Mouse (Mus musculus) gastrocnemius, postnatal 25 days (tissue): ENCODE results near the gene Hvcn1. TPM values are rescaled to one million over a fixed set of nuclear protein-coding genes. Genes with fewer than 3 reads are reported as not detected.

Source experiments
- DNase-seq: peaks from one replicate; pipeline ENCODE4 v3.0.0; 2022
- total RNA-seq, 2 experiments: library from RNA; stranded (reverse); gene quantifications; 1 replicate in 1 of 2; 2 replicates in 1 of 2; pipeline ENCODE4 v1.2.3; 2021

Hvcn1 gene
- total RNA-seq, 2 experiments from 2014 or later: 0.67 to 1.1 TPM

DNA sequence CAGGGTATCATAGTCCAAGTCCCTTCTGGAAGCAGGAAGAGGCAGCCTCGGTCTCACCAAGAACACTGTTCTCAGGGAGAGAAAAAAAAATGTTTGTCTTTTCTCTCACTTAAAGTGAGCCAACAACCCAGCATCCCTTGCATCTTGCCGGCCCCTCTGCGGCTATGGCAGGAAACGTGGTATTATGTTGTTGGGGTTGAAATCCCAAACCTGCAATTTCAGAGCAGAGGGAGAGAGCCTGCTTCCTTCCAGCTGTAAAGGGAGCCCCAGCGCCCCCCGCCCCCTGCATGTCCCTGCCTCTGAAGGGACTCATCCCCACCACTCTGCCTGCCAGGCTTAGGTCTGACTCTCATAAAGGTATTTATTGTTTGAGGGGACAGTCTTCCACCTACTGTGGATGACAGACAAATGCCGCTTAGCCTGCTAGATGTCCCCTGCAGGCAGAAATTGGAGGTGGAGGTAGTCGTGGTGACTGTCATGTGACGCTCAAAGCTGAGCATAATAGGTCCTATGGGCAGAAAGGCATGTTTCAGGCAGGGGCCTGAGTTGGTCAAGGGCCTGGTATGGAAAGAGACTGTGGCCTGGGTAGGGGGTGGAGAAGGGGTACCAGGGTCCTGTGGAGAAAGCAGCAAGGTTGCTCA lies 28.7 kb downstream of the Hvcn1 start:
- DNase-seq: no peak

DNA sequence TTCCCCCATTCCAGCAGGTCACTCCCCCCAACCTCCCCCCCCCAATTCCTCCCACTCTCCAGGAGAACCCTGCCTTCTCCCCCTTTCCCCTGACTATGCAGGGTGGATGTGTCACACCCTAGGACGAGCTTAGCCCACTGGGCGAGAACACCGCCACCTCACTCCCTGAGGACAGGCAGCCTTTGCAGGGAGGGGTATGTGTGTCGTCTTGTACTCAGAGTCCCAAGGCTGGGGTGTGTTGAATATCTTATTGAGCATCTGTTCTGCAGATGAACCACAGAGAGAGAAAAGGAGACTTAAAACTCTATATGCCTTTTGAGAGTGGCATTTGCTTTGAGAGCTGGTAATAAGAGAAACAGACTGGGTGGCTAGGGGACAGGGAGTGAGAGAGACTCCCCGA lies 30.6 kb downstream of the Hvcn1 start:
- DNase-seq: no peak

DNA sequence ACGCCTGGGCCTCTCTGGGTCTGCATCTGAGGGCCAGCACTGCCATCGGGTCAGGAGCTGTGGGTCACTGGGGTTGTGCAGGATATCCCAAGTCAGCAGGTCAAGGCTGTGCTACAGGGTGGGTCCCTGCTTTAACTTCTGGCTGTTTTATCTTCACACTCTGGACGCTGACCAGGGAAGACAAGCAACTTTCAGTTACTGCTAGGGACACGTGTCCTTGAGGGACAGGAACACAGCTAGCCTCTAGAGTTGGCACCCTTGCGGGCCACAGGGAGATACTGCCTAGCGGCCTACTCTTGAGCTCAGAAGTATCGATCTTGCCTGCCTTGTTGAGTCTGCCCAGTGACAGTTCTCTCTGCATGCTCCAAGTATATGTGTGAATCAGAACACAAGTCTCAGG lies 33.0 kb downstream of the Hvcn1 start:
- no peak for DNase-seq

DNA sequence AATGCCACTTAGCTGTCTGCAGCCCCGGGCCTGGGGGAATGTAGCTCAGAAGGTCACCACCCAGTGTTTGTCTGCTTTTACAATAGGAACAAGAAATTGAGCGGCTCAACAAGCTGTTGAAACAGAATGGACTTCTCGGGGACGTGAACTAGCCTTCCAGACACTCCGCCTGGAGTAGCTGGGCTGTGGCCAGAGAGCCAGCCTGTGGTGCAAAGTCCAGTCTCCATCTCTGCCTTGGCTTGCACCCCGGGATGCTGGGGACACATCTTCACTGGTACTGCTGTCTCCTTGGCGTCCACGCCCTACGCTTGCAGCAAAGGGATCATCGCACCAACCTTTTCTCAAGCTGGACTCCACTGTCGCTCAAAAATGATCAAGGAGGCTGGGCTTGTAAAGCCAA lies 33.9 kb downstream of the Hvcn1 start:
- DNase-seq: no peak

DNA sequence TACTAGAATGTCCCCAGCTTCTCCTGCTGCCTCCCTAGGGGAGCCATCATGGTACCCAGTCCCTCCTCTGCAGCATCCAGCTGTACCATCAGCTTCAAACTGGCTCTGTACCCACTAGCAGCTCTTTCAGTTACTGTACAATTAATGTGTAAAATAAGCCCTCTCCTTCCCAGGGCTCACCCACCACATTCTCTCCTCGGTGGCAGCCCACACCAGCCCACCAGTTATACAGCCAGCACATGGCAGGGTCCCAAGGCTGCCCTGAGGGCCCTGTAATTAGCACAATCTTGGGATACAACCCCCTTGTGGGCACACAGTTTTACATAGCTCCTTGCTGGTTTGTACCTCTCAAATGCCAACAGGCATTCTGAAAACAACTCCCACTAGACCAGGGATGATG lies 34.4 kb downstream of the Hvcn1 start:
- no peak for DNase-seq

DNA sequence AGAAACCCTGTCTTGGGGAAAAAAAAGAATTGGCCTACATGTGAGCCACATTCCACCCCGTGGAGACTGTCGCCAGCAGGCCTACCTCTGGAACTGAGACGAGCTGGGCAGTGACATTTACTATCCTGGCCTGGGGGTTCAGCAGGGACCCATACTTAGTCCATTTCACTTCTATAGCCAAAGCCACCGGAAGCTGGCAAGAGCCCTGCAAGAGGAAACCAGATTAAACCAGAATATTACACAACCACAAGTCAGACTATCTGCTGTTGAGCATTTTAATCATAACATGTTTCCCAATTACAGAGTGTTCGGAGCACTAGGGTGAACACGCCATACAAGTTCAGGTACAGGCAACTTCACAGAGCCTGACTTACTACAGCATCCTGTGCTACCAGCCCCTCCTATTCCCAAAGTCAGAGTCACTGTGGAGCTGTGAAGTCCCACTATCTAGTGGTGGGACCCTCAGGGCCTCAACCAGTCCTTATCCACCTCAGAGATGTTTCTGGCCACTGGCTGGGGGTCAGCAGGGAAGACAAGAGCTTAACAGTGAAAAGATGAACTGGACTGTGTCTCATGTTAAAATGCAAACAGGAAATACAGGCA lies 36.0 kb downstream of the Hvcn1 start:
- no peak for DNase-seq

DNA sequence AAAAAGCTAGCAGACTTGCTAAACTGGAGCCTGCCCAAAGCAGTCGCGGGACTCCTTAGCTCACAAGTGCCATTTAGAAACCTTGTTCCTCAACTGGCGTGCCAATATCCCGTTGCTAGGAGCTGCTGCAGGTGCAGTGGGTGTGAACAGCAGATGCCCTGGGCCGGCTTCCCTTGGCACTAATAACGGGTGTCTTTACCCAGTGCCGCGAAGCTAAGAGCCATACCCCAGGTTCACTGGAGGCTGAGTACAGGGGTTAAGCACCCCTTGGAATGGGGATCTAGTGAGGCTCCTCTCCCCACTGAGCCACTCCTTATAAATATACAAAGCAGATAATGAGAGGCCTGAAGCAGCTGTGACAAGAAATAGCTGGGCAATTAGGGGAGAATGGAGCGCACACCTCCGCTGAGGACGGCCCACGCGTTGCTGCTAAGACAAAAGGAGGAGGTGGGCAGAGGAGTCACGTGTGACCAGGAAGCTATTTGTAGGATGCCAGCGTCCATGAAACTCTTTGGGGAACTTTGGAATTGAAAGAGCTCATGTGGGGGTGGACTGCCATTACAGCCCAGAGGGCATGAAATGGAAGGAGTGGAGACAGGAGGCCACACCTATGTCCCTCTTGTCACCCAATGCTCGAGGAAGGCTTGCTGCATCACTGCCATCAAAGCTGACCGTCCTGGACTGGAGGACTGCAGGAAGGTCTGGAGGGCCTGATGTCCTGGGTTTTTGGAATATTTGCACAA lies 37.3 kb downstream of the Hvcn1 start:
- no peak for DNase-seq

DNA sequence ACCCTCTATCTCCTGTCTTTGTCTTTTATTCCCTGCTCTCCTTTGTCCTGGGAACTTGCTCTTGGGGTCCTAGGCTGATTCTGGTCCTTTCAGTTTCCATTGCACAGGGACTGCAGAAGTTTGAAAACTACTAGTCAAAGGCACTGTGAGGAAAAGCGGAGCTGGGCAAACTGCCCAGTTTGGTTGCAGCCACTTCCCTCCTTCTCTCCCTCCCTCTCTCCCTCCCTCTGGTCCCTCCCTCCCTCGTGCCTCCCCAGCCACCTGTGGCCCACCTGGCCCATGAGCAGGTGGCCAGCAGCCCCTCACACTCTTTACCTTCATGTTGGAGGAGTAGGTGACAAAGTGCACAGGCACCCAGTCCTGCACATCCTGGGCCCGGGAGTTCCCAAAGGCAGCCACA lies 38.6 kb downstream of the Hvcn1 start:
- DNase-seq: no peak

DNA sequence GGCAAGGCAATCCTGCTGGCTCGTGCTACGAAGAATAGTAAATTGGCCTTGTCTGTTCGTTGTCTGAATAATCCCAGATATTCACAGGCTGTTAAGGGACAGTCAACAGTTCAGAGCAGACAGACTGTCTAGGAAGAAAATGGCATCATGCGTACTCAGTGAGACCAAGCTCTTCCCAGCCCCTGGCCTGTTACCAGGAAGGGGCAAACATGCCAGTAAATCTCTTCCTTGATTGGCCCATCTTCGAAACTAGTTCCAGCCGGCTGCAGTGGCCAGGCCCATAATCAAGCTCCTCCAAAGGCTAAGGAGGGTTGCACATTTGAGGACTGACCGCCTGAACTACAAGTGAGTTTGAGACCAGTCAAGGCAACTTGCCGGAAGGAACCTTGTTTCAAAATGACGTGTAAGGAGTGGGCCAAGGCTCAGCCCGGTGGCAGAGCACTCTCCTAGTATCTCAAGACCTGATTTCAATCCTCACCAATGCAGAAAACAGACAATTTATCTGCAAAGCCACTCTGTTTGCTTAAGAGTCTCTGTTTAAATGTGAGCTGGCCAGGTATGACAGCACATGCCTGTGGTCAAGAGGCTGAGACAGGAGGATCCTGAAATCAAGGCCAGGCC lies 40.1 kb downstream of the Hvcn1 start:
- DNase-seq: no peak

DNA sequence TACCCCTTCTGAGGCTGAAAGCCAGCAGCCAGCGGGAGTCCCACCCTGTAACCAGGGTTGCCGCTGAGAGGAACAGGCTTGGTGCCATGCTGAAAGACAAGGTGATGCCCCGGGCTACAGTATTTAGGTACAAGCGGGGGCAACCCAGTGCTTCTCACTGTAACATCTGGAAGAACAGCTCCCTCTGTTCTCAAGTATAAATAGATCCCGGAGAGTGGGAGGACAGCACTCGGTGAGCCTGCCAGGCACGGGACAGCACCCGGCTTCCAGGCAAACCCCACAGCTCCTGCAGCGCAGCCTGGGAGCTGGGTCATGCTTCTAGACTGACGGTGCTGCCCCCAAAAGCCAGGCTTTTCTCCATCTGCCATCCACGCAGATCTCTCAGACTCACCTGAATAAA lies 40.9 kb downstream of the Hvcn1 start:
- no peak for DNase-seq

DNA sequence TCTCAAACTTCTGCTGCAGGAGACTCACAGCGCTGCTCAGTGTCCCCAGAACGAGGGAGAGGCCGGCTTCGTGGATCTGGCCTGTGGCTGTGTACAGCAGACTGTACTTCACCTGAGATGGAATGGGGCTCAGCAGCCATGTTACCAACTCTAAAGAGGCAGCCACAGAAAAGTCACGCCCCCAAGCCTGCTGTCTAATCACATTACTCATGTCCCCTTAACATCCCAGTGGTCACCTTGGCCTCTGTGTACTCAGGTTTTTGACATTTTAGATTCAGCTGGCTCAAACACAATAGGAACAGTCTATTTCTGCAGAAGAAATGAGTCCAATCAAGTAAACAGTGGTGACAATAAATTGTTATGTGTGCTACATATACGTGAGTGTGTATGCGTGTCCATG lies 41.3 kb downstream of the Hvcn1 start:
- DNase-seq: no peak

DNA sequence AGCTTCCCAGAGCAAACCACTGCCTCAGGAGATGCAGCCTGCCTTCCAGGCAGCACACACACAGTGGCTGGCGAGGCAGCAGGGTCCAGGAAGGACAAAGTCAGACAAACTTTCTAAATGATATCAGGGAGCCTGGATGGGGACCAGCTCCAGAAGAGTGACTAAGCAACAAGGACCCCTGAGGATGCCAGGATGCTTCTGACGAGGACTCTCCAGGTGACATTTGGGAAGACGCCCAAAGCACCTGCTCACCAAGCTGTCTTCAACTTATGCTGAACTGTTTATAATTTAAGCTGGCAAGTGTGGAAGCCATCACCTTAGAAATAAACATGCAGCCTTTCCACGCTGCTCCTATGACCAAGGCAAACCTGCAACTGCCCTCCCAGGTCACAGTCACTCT lies 42.7 kb downstream of the Hvcn1 start:
- no peak for DNase-seq

DNA sequence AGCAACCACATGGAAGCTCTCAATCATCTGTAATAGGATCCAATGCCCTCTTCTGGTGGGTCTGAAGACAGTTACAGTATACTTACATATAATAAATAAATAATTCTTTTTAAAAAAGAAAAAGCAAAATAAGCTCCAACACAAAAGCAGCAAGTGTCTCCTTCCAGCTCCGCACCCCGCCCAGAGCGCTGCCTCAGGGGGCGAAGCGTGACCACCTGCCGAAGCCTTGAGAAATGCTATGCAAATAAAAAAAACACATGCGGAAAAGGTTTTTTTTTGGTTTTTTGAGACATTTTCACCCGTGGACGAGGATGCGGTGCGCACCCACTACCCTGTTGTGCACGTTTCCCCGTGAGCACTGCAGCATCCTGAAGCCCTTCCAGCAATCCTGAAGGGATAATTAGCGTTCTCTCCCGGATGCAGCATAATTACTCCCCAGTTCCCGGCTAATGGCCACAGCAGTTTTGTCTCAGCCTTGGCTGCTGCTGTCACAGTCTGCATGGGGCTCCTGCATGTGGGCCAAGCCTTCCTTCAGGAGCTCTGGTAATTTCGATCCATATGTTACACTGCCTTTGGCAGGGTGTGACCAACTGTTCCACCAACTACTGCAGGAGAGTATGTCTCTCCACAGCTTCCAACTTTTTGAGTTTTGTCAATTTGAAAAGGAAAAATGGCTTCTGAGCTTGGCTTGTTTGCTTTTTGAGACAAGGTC lies 45.4 kb downstream of the Hvcn1 start:
- DNase-seq: no peak

DNA sequence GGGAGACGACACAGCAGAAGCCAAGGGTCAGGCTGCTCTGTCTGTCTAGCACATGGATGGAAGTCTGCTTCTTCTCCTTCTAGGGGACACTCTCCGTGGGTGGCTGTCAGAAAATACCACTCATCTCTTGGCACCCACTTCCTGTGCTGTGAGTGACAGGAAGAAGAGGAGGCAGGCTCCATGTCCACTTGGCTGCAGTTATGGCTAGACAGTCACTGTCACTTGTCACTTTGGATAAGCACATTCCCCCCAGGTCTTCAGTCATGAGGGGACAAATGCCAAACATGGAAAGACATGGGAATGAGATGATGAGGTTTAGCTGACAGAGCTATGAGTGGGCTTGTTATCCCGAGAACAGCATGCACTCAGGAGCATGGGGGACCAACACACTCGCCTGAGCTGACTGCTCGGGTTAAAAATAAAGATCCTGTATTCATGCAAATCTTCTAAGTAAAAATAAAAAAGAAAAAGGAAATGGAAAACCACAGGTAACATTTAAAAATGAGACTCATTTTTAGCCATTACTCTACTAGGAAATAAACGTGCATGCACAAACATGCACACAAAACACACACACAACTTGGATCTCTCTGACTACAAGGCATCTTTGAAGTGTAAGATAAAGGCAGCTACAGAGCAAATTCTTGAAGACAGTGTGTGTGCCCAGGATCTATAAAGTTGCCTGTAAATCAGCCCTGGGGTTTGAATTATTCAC lies 51.6 kb downstream of the Hvcn1 start:
- DNase-seq: no peak

DNA sequence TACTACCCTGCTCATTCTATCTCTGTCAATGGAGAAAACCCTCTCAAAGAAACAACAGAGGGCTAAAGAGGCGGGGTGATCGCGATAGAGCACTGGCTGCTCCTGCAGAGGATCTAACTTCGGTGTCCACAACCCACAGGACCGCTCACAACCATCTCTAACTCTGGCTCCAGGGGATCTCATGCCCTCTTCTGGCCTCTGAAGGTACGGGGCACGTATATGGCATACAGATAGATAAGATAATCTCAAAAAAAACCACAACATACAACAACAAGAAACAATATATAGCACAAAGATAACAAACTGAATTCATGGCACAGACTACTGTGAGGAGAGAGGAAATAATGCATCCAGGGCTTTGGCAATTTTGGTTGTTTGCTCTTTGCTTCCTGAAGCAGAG lies 55.5 kb downstream of the Hvcn1 start:
- no peak for DNase-seq

DNA sequence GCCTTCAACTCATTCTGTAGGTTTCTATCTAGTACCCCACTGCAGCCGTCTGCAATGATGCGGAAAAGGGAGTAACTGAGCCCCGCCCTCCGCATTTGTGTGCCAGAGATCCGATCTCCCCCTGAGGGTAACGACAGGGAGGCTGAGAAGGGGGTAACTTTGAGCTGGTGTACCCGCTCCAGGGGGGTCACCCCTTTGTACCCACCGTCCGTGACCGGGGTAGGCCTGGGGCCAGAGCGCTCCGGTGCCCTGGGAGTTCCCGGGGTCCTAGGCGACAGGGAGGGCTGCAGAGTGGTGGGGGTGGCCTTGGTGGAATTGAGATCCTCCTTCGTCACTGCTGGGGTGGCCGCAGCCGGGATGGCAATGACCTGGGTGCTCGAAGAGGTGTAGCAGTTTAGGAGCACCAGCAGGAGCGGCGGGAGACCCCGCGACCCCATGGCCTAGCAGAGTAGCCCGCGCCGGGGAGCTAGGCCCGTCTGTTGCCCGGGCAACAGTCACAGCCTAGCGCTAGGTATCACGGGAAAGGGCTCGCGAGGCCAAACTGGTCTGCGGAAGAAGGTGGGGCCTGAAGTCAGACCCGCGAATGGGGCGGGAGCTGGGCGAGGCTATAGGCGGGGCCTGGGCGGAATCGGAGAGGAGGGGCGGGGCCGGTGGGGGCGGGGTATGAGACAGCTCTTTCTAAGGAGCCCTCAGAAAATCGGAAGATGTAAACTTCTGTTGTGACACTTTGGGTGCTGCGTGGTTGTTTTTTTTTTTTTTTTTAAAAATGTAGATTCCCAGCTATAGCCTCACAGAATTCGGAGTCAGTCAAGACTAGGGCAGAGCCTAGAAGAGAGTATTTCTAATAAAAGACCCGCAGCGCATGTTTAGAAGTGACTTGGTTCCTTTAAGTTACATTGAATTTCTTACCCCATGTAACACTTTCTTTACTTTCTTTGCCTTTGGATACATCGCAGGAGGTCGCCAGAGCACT lies 57.6 kb downstream of the Hvcn1 start, which contains the start of gene Tctn1:
Tctn1 (minus strand) TSS at position 528 of the 973 bp plus-strand sequence.
- peak; percentile 92 for DNase-seq

DNA sequence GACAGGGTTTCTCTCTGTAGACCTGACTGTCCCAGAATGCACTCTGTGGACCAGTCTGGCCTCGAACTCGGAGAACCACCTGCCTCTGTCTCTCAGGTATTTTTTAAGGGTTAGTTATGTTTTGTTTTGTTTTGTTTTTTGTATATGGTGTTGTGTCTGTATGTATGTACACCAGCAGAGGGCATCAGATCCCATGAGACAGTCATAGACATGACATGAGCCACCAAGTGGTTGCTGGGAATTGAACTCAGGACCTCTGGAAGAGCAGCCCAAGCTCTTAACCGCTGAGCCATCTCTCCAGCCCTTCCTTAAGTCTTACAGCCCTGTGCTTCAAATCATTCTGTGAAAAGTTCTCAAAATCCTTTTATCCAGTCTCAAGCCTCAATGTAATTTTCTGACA lies 58.6 kb downstream of the Hvcn1 start:
- no peak for DNase-seq

DNA sequence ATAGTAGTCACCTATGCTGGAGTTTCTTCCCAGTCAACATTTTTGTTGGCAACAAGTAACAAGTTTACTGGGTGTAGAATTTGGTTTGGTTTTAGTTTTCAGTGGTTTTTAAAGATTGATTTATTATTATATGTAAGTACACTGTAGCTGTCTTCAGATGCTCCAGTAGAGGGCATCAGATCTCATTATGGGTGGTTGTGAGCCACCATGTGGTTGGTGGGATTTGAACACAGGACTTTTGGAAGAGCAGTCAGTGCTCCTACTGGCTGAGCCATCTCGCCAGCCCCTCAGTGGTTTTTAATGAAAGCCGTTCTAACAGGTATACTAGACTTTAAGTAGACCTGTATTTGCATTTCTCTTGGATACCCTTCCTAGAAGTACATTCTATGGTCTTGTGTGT lies 59.3 kb downstream of the Hvcn1 start:
- DNase-seq: no peak

DNA sequence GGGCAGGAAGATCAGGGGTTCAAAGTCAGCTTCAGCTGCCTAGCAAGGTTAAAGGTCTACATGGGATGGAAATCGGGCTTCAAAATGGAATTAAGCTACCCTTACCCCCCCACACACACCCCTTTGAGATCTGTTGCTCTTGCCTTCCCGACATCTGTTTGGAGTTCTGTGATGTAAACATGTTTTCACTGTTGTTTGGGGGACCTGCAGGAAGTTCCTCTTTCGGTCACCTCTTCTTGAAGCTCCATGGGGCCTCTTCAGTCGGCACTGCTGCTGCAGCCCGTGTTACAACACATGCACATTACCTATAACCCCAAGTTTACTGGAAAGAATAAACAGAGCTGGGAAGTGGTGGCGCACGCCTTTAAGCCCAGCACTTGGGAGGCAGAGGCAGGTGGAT lies 60.5 kb downstream of the Hvcn1 start:
- DNase-seq: no peak

DNA sequence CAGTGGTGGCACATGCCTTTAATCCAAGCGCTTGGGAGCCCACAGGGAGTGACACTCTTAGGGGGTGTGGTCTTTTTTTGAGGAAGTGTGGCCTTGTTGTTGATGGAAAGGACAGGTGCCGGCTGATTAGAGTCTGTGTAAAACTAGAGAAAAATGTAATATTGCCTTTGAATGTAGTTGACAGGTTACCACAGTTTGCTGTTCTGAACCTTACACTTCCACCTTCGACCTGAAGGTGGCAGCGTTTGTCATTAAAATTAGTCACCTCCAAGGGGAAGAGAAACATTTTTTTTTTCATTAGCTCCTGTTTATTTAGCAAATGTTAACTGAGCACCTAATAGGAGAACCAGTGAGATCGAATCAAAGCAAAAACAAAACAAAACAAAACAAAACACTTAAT lies 61.3 kb downstream of the Hvcn1 start:
- DNase-seq: no peak
